Mouse (Mus musculus): Measurements from ENCODE around the gene Hnrnpab.

The Hnrnpab gene
- long read RNA-seq, experiment 1, transcript Hnrnpab-203 (8 exons, 1,437 nt), result minor isoform, 24 of 86 reads
- long read RNA-seq, experiment 1, transcript Hnrnpab-201 (7 exons, 2,370 nt), result major isoform, 44 of 86 reads
- long read RNA-seq, experiment 1, partial matches to known transcripts, result 7 of 86 reads
- long read RNA-seq, experiment 1, other reads (novel, unspliced or antisense), result 11 of 86 reads
- long read RNA-seq, experiment 2, transcript Hnrnpab-201 (7 exons, 2,370 nt), result major isoform, 45 of 110 reads
- long read RNA-seq, experiment 2, transcript Hnrnpab-203 (8 exons, 1,437 nt), result minor isoform, 42 of 110 reads
- long read RNA-seq, experiment 2, partial matches to known transcripts, result 16 of 110 reads
- long read RNA-seq, experiment 2, other reads (novel, unspliced or antisense), result 7 of 110 reads

DNA sequence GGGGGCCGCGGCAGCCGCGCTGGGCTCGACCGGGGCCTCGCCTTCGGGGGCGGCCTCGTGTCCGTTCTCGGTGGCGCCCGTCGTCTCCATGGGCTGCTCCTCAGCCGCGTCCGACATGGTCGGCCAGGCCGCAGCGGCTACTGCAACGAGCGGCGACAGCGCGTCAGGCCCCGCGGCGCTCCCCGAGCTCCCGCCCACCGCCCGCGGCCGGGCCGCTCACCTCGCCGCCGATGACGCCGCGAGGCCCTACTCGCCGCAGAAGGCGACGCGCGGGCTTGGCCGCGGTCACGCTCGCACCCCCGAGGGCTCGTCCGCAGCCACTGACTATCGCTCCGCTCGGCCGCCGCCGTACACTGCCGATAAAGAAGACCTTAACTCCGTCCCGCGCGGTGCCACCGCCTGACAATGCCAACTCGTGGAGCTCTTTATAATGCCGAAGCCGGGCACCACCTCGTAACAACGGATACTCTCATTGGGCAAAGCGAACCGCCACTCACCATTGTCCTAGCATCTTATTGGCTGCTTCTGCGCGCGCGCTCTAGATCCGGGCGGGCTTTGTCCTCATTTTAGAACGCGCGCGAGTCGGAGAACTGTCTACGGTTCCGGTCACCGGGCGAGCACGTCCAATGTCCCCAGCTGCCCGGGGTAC is at the start of gene Hnrnpab:
Hnrnpab (minus strand) TSS at position 401 of the 649 bp plus-strand sequence.
- intact Hi-C loops (cut with DNase I), result no loop called here

DNA sequence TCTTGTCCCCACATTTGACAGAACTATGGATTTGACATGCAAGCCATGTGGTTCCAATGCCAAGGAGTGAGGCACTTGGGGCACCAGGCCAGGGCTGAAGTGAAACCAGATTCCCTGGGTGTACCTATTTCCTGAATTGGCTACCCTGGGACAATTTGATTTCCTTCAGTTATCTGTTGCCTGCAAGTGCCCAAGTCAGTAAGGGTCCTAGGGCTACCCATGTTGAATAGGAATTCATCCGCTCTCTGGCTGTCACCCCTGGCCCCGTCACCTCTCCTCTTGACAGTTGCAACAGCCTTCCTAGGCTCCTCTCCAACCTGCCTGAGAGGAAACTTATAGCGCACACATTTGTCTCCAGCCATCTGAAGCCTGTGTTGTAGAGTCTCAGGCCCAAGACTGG is 48.2 kb upstream of the Hnrnpab start:
- intact Hi-C loops (cut with DNase I), result no loop called here

DNA sequence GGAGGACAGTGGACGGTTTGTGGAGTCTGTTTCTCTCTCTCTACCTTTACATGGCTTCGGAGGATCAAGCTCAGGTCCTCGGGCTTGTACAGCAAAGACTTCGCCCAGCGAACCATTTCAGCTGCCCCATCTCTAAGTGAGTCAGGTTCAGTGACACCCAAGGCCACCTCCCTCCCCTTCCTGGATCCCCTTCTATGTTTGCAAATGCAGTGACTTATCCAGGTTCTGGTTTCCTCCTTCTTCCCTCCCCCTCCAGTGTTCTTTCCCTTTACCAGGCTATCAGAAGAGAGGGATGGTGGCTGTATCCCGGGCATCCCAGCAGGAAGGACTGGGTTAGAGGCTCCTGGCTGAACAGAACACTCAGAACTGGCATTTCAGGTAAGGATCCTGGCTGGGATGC is 47.1 kb upstream of the Hnrnpab start:
- intact Hi-C loops (cut with DNase I), result no loop called here

DNA sequence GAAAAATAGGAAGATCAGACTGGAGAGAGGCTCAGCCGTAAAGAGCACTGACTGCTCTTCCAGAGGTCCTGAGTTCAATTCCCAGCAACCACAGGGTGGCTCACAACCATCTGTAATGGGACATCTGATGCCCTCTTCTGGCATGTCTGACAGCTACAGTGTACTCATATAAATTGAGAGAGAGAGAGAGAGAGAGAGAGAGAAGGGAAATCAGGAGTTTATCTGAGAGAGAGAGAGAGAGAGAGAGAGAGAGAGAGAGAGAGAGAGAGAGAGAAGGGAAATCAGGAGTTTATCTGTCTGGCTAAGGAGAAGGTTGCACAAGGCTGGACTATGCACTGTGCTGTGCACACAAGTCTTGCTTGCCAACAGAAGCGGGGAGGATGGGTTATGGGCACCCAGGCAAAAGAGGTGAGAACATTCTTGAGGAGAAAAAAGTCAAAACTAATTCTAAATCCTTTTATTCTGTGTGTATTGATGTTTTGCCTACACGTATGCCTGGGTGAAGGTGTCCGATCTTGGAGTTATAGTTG is 46.3 kb upstream of the Hnrnpab start:
- intact Hi-C loops (cut with DNase I), result no loop called here

DNA sequence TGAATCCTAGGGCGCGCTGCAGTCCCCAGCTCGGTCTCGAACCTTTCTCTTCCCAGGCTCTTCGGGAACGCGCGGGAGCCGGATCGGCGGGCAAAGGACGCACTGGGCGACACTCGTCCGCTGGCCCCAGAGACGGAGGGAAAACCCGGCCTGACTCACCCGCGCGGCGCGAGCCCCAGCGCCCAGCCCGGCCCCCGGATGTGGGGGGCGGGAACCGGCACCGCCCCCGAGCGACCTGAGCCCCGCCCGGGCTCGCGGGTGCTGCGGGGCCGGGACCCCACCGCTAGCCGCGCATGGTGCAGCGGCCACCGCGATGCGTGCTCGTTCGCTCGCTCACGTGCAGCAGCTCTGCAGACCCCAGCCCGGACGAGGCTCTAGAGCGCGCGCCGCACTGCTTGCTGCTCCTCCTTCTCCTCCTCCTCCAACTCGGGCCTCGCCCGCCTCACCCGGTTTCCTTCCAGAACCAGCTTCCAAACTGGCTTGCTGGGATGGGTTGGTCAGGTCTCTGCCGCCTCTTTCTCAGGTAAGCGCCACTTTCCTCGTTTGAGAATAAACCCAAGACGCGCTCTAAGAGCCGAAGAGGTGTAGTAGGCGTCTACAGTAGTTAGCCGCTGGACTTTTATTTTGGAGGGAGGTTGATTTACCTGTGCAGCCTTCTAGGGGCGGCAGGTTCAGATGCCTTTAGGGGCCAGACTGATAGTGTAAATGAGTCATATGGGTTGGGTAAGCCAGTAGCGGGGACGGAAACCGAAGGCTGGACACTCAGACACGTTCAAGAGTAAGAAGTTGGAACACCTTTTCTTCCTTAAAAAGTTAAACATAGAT is 44.3 kb upstream of the Hnrnpab start, which contains the start of the genes N4bp3 and D930048N14Rik:
N4bp3 (minus strand) TSS at position 152 of the 825 bp plus-strand sequence.
D930048N14Rik (plus strand) TSS at position 264 of the 825 bp plus-strand sequence.
- intact Hi-C loops (cut with DNase I), result loop anchor here (2.0 kb wide), 1 partner anchor 32 kb away; the partner anchor contains the start of gene Nhp2

DNA sequence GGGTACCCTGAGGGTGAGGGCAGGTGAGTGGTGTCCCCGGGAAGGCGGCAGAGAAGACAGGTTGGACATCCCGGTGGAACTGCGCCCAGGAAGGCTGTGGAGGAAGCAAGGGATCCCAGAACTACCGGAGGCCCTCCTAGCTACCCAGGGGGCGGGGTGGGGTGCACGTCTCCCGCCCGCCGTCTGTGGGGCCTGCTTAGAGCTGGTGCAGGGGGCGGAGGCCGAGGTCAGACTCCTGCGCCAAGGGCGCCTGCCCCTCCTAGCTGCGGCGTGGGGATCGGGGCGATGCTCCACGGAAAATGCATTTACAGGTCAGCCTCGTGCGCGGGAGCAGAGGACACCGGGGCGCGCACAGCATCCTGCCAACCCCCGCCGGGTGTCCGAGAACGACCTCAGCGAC is 43.6 kb upstream of the Hnrnpab start:
- intact Hi-C loops (cut with DNase I), result loop anchor here (2.0 kb wide), 1 partner anchor 31 kb away; the partner anchor contains the start of gene Nhp2

DNA sequence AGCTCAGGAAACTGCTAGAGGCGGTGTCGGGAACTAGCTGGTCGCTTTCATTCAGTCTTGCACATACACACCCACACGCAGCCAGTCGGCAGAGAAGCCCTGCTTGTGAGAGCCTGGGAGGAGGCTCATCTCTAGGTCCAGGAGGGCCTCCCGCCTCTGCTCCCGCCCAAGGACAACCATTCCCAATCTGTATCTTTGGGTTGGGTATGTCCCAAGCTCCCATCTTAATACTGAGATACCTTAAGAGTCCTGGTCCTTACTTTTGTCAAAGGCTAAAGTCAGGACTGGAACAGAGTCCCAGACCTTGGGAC is 43.2 kb upstream of the Hnrnpab start:
- intact Hi-C loops (cut with DNase I), result loop anchor here (2.0 kb wide), 1 partner anchor 31 kb away; the partner anchor contains the start of gene Nhp2

DNA sequence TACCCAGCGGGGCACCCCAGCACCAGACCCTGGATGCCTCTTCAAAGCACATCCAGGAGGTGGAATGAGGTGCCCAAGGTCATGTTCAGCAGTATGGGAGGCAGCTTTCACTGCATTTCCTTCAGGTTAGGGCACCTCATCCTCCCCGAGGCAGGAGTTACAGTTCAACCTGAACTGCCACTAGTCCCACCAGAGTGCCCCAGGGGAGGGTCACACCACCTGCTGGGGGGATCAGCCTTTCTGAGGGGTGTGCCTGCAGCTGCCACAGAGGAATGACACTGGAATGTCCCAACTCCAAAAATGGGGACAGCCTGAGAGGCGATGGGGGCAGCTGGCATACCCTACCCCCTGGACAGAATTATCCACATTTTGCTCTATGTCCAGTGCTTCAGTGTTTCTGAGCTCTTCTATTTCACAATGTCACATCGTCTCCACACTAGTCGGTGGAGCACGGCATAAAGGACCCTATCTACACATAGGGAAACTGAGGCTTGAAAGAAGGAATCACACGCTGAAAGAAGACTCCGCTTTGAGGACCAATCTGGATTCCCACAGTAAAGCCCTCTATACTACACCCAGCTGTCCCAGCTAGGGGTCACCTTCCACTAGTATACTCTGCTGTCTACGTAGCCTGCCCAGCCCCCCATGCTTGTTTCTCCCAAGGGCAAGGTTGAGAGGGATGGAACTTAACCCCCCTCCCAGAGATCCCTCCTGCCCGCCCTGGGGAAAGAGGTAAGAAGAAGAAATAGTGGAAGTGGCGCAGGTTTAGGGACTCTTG is 42.7 kb upstream of the Hnrnpab start:
- intact Hi-C loops (cut with DNase I), result no loop called here

DNA sequence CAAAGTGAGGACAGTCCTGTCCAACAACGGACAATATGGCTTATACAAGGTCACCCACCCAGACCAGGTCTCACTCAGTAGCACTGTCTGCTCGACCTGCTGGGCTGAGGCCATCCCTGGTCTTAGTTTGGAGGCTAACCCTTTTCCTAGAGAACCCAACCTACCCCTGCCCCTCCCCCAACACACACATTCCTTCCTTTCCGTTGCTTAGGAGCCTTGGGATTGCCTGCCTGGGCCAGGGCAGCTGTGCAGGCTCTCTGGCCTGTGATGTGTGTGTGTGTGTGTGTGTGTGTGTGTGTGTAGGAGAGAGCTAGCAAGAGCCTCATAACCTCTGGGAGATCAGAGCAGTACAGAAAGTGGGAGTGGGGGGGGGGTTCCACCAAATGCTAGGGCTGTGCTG is 41.9 kb upstream of the Hnrnpab start:
- intact Hi-C loops (cut with DNase I), result no loop called here

DNA sequence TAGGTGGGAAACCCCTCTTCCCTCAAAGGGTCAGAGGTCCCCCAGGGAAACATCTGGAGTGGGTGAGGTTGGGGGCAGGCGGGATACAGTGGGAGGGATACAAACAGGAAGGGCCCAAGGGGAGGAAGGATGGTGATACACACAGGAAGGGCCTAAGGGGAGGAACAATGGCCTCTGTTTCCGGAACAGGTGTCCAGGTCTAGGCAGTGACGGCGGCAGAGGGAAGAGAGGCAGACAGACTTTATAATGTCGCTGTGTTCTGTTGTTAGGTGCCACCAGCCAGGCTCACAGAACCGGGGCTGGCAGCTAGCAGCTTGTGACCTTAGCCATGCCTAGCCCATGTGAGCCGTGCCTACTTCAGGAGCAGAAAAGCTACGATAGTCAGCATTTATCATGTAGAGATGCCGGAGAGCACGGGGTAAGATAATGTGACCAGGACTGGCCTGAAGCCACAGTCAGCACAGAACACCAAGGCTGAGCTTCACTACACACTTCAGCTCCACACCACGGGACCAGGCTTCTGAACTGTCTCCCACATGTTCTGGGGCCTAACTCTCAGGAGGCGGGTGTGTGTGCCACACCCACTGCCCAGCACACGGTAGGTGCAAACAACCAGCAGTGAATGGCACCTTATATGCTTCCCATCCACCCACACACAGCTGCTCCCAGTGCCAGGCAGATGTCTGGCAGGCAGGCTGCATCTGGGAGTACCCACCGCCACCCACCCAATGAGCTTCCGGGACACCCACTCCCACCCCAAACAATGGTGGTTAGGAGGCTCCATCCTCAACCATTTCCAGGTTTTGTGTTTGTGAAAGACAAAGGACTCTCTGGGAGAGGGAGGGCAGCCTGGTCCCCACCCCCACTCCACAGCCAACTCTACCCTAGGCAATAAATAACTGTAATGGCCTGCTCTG is 40.4 kb upstream of the Hnrnpab start:
- intact Hi-C loops (cut with DNase I), result no loop called here

DNA sequence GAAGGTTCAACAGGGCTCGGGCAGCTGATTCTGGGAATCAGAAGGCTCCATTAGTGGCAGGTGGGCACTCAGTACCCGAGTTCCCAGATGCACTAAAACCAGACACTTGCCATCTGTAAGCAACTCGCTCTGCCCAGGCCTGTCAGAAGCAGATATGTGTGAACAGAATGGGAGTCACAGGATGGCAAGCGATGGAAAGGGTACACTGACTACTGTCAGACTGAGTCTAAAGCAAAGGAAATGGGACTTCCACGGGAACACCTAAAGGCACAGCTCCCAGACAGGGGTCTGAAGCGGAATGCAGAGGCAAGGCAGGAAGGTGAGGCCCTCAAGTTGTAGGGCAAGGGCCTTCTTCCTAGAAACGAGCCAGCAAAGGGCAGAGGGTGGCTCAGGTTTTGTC is 39.6 kb upstream of the Hnrnpab start:
- intact Hi-C loops (cut with DNase I), result no loop called here

DNA sequence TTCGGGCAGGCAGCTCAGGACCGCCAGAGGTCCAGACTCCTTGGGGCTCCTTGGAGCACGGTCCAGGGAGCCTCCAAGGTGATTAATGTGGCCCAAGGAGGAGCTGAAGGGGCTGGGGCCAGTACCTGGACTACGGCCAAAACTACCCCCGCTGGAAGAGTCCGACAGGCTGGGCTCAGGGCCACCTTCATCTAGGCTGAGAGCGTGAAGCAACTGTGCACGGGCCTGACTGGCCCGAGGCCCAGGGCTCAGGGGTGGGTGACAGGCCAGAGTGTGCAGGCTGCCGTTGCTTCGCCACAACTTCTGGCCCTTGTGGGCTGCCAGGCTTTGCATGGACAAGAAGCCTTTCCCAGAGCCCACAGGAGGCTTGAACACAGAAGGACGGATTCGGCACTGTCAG is 38.6 kb upstream of the Hnrnpab start:
- intact Hi-C loops (cut with DNase I), result no loop called here

DNA sequence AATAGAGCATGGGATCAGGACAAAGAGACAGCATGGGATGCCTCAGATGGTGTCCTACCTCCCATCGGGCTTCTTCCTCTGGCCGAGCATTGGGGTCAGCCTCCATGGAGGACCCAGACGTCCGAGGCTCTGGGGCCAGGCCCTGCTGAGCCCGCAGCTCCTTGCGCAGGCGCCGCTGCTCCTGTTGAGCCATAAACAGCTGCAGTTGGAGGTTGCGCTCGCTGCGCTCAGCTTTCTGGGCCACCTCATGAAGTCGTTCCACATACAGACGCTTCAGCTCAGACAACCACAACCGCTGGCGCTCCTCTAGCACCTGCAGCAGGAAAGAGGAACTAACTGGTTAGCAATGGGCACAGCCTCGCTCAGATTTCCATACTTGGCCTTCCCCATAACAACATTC is 37.6 kb upstream of the Hnrnpab start:
- intact Hi-C loops (cut with DNase I), result no loop called here

DNA sequence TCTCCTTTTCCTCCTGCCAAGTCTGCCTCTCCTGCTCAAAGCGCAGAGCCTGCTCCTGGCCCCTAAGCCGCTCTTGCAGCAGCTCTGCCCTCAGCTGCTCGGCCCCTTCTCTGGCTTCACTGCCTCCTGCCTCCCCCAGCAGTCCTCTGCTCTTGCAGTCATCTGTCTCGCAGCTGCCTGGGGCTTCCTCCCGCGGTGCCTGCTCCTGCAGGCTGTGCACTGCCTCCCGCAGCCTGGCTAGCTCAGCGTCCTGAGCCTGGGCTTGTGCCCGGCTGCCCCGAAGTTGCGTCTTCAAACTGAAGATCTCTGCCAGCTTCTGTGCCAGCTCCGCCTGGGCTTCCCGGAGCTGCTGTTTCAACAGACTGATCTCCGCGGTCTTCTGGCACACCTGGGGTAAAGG is 37.1 kb upstream of the Hnrnpab start:
- intact Hi-C loops (cut with DNase I), result no loop called here

DNA sequence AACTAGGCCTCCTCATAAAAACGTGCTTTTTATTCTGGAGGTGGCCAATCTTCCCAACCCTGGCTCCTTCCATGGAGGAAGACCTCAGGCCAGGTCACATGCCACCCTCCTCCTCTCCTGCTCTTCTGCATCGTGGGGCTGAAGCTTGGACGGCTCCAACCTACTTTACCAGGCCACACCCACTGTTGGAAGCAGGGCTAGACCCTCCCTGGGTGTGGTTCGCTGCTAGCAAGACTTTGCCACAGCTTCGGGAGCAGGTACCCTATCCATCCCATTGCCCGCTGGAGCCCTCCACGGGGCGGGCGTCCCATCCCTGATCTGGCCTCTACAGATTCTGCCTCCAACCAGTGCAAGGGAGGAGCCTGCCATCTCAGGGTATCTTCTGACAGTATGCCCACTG is 36.6 kb upstream of the Hnrnpab start:
- intact Hi-C loops (cut with DNase I), result no loop called here

DNA sequence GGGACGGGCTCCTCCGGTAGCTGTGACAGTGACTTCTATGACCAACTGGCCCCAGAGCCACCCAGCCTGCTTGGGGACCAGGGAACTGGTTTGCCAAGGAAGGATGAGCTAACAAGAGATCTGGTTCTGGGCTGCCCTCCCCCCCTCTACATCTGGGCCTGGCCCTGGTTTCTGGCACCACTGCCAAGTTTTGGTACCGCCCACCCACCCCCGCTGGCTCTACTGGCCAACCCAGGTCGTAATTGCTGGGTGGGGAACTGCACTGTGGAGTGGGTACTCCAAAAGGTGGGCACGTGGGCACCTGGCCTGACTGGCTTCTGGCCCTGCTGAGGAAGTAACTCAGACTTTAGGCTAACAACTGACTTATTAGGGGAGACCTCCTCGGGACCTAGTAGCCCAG is 34.1 kb upstream of the Hnrnpab start:
- intact Hi-C loops (cut with DNase I), result no loop called here

DNA sequence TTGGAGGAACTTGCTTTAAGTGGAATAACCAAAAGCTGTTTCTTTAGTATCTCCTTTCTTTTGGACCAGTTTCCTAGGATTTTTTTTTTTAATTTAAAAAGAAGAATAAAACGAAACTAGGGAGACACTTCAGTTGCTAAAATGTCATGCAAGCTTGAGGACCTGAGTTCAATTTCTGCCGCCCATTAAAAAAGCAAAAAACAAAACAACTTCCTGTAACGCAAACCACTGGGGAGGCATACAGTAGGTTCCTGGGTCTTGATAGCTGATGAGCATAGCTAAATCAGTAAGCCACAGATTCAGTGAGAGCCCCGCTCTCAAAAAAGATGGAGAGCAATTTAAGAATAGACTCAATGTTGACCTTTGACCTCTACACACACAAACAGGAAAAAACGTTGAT is 31.9 kb upstream of the Hnrnpab start:
- intact Hi-C loops (cut with DNase I), result no loop called here

DNA sequence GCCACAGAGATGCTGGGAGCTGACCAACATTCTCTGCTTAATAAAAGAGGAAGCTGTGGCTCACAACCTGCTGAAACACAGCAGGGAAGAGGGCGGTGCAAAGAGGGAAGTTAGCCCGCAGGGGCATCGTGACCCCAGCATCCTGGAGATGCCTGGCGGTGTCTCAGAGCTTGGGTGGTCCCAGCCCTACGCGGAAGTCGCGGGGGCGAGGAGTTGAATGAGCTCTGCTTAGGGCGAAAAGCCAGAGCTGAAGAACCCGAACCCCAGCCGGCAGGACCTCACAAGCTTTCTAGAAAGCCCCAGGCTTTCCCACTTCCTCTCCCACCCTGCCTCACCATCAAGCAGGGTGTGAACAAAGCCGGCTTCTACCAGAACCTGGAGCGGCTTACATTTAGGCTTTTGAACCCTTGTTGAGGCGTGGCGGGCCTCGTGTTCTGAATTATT is 31.3 kb upstream of the Hnrnpab start:
- intact Hi-C loops (cut with DNase I), result no loop called here

DNA sequence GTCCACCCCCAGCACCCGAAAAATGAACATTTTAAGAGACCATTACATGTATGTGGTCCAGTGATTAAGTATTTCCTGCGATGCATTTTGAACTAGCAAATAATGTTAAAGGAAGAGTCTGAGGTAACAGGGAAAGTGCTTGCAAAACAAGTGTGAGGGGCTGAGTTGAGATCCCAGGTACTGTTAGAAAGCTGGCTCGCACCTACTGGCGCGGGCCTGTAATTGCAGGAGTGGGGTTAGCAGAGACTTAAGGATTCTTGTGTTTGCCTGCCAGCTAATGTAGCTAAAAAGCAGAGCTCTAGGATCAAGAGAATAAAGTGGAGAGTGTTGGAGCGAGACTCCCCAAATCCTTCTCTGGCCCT is 29.7 kb upstream of the Hnrnpab start:
- intact Hi-C loops (cut with DNase I), result no loop called here
